Mouse (Mus musculus) megakaryocyte-erythroid progenitor cell, adult 5-6 weeks (primary cell): ENCODE data around the gene Gm5796. TPM values are rescaled to one million over a fixed set of nuclear protein-coding genes. Genes with fewer than 3 reads are reported as not detected.
"Not testable (repeated sequence)": the region's sequence is repeated elsewhere in the genome, so short reads cannot be mapped to it uniquely, and the experiment has no call there.

Experiments
- ATAC-seq: replicated peaks from 2 replicates; pipeline ENCODE4 v1.8.0; 2016; ENCODE audit warnings: mild to moderate bottlenecking, inconsistent platforms; ENCODE audit not compliant: severe bottlenecking, poor library complexity, low FRiP score, low TSS enrichment
- total RNA-seq, 2 experiments: library from RNA; stranded (forward) in 1 of 2; stranded (reverse) in 1 of 2; fragments of 200-1000, 215-1000 nt in 1 of 2; fragments of >200 nt in 1 of 2; fragmentation: Nextera tagmentation in 1 of 2; gene quantifications; 2 replicates each; pipeline ENCODE4 v1.2.3; 2014 to 2017

Gene Gm5796
- total RNA-seq (2014; fragmentation: Nextera tagmentation): not detected in 2 replicates
- total RNA-seq (2017): not detected in 2 replicates

GRCm38 (mm10) chr14:4023641-4024040 is at the start of gene Gm5796:
Gene Gm5796, plus strand, starts transcription at chr14:4023941.
- not testable (repeated sequence) for ATAC-seq

- ATAC-seq: not testable (repeated sequence)
Observed at GRCm38 (mm10) chr14:3998094-3998493, 25.6 kb upstream of the Gm5796 start, which contains the start of gene Gm3099. Gene Gm3099, plus strand, starts transcription at chr14:3998394.

DNA sequence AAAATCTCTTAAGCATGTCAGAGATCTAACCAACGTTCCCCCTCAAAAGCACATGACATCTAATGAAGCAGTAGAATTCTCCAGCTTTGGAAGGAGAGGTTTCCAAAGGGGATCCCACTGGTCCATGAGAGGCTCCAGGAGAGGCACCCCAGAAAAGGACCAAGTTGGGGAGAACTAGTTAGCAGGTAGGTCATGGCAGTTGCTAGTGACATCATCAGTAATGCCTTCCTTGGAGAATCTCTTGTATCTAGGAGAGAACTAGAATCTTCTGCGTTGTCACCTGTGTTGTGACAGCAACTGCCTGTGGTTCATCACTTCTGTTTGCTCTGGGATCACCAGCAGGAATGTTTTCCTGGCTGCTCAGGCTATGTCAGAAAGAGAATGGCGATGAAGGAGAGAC is 60.1 kb downstream of the Gm5796 start, which contains the start of gene Gm3115:
TSS of gene Gm3115 (plus strand) at position 301 of the 400 bp plus-strand sequence.
- not testable (repeated sequence) for ATAC-seq

Other genes with a start within 250 kb of the Gm5796 start
- gene Gm3002, start 213.9 kb upstream of the Gm5796 start, total RNA-seq (2014; fragmentation: Nextera tagmentation): not detected in 2 replicates
- not detected in 2 replicates for gene Gm3002, start 213.9 kb upstream of the Gm5796 start, total RNA-seq (2017)
- gene Gm3033, start 177.7 kb upstream of the Gm5796 start, total RNA-seq (2014; fragmentation: Nextera tagmentation): not detected in 2 replicates
- not detected in 2 replicates for gene Gm3033, start 177.7 kb upstream of the Gm5796 start, total RNA-seq (2017)
- not detected in 2 replicates for gene Gm2916, start 139.8 kb upstream of the Gm5796 start, total RNA-seq (2014; fragmentation: Nextera tagmentation)
- not detected in 2 replicates for gene Gm2916, start 139.8 kb upstream of the Gm5796 start, total RNA-seq (2017)
- gene Gm3029, start 92.2 kb upstream of the Gm5796 start, total RNA-seq (2014; fragmentation: Nextera tagmentation): not detected in 2 replicates
- gene Gm3029, start 92.2 kb upstream of the Gm5796 start, total RNA-seq (2017): not detected in 2 replicates
- not detected in 2 replicates for gene Gm3095, start 60.4 kb upstream of the Gm5796 start, total RNA-seq (2014; fragmentation: Nextera tagmentation)
- not detected in 2 replicates for gene Gm3095, start 60.4 kb upstream of the Gm5796 start, total RNA-seq (2017)
- gene Gm3099, start 25.5 kb upstream of the Gm5796 start, total RNA-seq (2014; fragmentation: Nextera tagmentation): not detected in 2 replicates
- not detected in 2 replicates for gene Gm3099, start 25.5 kb upstream of the Gm5796 start, total RNA-seq (2017)
- gene Gm3115, start 60.2 kb downstream of the Gm5796 start, total RNA-seq (2014; fragmentation: Nextera tagmentation): not detected in 2 replicates
- not detected in 2 replicates for gene Gm3115, start 60.2 kb downstream of the Gm5796 start, total RNA-seq (2017)
- gene Gm8108, start 86.6 kb downstream of the Gm5796 start, total RNA-seq (2014; fragmentation: Nextera tagmentation): not detected in 2 replicates
- gene Gm8108, start 86.6 kb downstream of the Gm5796 start, total RNA-seq (2017): not detected in 2 replicates
- not detected in 2 replicates for gene Gm3127, start 141.1 kb downstream of the Gm5796 start, total RNA-seq (2014; fragmentation: Nextera tagmentation)
- gene Gm3127, start 141.1 kb downstream of the Gm5796 start, total RNA-seq (2017): not detected in 2 replicates
- gene Gm2974, start 158.6 kb downstream of the Gm5796 start, total RNA-seq (2014; fragmentation: Nextera tagmentation): not detected in 2 replicates
- not detected in 2 replicates for gene Gm2974, start 158.6 kb downstream of the Gm5796 start, total RNA-seq (2017)
- not detected in 2 replicates for gene Gm3138, start 225.7 kb downstream of the Gm5796 start, total RNA-seq (2014; fragmentation: Nextera tagmentation)
- not detected in 2 replicates for gene Gm3138, start 225.7 kb downstream of the Gm5796 start, total RNA-seq (2017)